Mouse (Mus musculus): ENCODE measurements around the gene Eef1g.

DNA sequence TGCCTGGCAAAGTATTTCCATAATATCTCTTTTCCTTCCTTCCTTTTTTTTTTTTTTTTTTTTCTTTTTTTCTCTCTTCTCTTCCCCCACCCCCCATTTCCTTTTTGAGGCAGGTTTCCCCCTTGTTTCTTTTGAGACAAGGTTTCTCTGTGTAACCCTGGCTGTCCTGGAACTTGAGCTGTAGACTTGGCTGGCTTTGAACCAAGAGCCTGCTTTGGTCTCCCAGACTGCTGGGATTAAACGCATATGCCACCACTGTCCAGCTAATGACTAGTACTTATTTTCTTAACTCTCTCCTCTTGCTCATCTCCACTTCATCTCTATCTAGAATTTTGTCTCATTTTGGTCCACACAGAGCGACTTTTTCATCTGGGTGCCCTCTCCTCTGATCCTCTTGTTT lies 23.8 kb upstream of the Eef1g start:
- no peak for TF ChIP-seq CTCF (conservative IDR thresholded peaks at IDR 0.05; ENCODE audit: insufficient read depth, insufficient read length, low read depth, low read length)
- no peak for TF ChIP-seq POLR2A (IDR thresholded peaks at IDR 0.05; ENCODE audit: low read depth, low read length)

All from kidney, adult 2 months (tissue).